Comparison of ENCODE assay signal across 14 mouse cellular contexts in the genomic region with DNA sequence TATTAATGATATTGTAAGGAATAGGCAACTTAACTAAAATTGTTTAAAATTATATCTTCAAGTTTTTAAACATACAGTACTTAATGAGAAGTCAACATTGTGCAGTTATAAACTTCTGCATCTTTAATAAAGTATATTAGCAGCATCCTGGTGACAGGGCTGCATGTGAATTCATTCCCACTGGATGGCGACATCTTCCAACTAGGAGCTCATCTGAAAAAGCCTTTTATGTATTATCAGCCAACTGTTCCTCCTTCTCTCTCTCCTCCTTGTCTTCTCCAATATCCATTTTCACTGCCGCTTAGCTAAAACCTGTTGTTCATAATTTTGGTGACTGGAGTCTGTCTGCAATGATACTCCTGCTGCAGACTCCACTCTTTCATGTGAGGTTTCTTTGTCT.
DNase-seq lines count a peak whose midpoint lies in the region; ATAC-seq and TF ChIP-seq lines count a peak whose summit lies in the region.
"Had no signal": no experiment of that assay in that cellular context is flagged by ENCODE, and none has a peak within 500 bp of the region (broad histone marks: within the 10 kb centered on the region; RNA-seq: fewer than 3 reads in every experiment).

No protein-coding gene starts in this region.

- no peaks in the 10 kb centered on the region for H3K9me3 ChIP-seq in midbrain, embryonic 12.5 days
- H3K9me3 ChIP-seq in midbrain, embryonic 10.5 days (replicated peaks) = no peaks in the 10 kb centered on the region
- H3K9me3 ChIP-seq: limb, embryonic 10.5 days had no signal

- TF ChIP-seq POLR2A in cortical plate, adult 2 months (IDR thresholded peaks at IDR 0.05; ENCODE audit: extremely low read depth, insufficient read depth, low read length) = no peak

- H3K4me3 ChIP-seq in midbrain, embryonic 12.5 days = no peak overlapping the region
- H3K4me3 ChIP-seq in midbrain, embryonic 10.5 days = no peak overlapping the region
- no peak overlapping the region for H3K4me3 ChIP-seq in cortical plate, adult 2 months (ENCODE audit: insufficient read depth, low read length)
- H3K4me3 ChIP-seq: limb, embryonic 10.5 days; myocyte had no signal

- no peak overlapping the region for H3K4me2 ChIP-seq in midbrain, embryonic 12.5 days (replicated peaks)
- H3K4me2 ChIP-seq: heart, embryonic 11.5 days had no signal

- peak; percentile 44 for TF ChIP-seq CTCF in cortical plate, adult 2 months (IDR thresholded peaks at IDR 0.05; ENCODE audit: extremely low read depth, insufficient read depth, low read length)

- DNase-seq in frontal cortex, postnatal 25 days (ENCODE audit: low spot score in 2 of 2) = no peak
- DNase-seq in midbrain, embryonic 10.5 days (ENCODE audit: low spot score) = no peak
- DNase-seq in retina, postnatal 1 day = peak; percentile 27
- no peak for DNase-seq in urinary bladder, postnatal 4 days (ENCODE audit: low spot score in 2 of 2)
- DNase-seq: cerebellum, adult 8-10 months; kidney, adult 18-20 months; lung, adult 2 months had no signal

- no peaks in the 10 kb centered on the region for H3K4me1 ChIP-seq in midbrain, embryonic 12.5 days
- H3K4me1 ChIP-seq in midbrain, embryonic 10.5 days = no peaks in the 10 kb centered on the region
- no peaks in the 10 kb centered on the region for H3K4me1 ChIP-seq in cortical plate, adult 2 months (ENCODE audit: control insufficient read depth, insufficient read depth, low read length)
- H3K4me1 ChIP-seq: limb, embryonic 10.5 days had no signal

- ATAC-seq in frontal cortex, adult (ENCODE audit: low TSS enrichment) = peak; percentile 76
- ATAC-seq in midbrain, embryonic 12.5 days (ENCODE audit: low FRiP score, low read depth) = 0 out of 2 replicates have a peak, but pooled peaks have one; percentile 19
- no peak for ATAC-seq in megakaryocyte-erythroid progenitor cell, adult 5-6 weeks (replicated peaks; ENCODE audit: low FRiP score, low TSS enrichment, poor library complexity, severe bottlenecking)

- H3K27ac ChIP-seq in midbrain, embryonic 12.5 days (replicated peaks) = no peak overlapping the region
- no peak overlapping the region for H3K27ac ChIP-seq in midbrain, embryonic 10.5 days (replicated peaks)
- no peak overlapping the region for H3K27ac ChIP-seq in cortical plate, adult 2 months (ENCODE audit: insufficient read depth, low read length)
- H3K27ac ChIP-seq: limb, embryonic 10.5 days had no signal

- no peaks in the 10 kb centered on the region for H3K27me3 ChIP-seq in midbrain, embryonic 12.5 days
- H3K27me3 ChIP-seq in midbrain, embryonic 10.5 days (ENCODE audit: low read depth, poor library complexity, severe bottlenecking) = no peaks in the 10 kb centered on the region

- no peak overlapping the region for H3K9ac ChIP-seq in midbrain, embryonic 12.5 days (replicated peaks)

- H3K36me3 ChIP-seq in midbrain, embryonic 12.5 days = no peaks in the 10 kb centered on the region
- no peaks in the 10 kb centered on the region for H3K36me3 ChIP-seq in midbrain, embryonic 10.5 days
- H3K36me3 ChIP-seq: limb, embryonic 10.5 days had no signal

- WGBS in midbrain, embryonic 12.5 days = 56% methylated on average over 2 of the region's 2 CpGs
- WGBS in midbrain, embryonic 10.5 days = 63% methylated on average over 2 of the region's 2 CpGs
